Comparison of ENCODE assay signal across 16 mouse cellular contexts in the genomic region with DNA sequence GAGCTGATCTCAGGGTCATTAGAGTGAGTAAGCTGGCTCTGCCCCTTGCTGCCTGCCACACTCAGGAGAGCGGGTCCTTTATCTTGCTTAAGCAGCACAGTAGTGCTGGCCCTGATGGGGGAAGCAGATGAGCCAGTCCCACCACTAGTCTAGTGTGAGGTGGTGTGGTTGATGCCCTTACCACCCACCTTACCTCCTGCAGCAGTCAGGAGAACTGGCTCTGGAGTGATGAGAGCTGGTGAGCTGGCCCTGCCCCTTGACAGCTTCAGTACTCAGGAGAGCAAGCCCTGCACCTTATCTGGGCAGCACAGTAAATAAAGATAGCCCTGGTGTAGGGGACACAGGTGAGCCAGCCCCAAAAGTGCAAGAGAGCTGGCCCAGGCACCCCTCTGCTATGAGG. TPM values are rescaled to one million over a fixed set of nuclear protein-coding genes. Genes with fewer than 3 reads are reported as not detected.
DNase-seq lines count a peak whose midpoint lies in the region; ATAC-seq and TF ChIP-seq lines count a peak whose summit lies in the region.
"Had no signal": no experiment of that assay in that cellular context is flagged by ENCODE, and none has a peak within 500 bp of the region (broad histone marks: within the 10 kb centered on the region; RNA-seq: fewer than 3 reads in every experiment).

No protein-coding gene starts in this region.

- H3K36me3 ChIP-seq in heart, embryonic 12.5 days = no peaks in the 10 kb centered on the region
- peaks cover 2% of the 10 kb centered on the region; the same call in 1 of the 2 replicates for H3K36me3 ChIP-seq in spleen, adult 2 months (ENCODE audit: control insufficient read depth, insufficient read depth, low read length)
- no peaks in the 10 kb centered on the region for H3K36me3 ChIP-seq in liver, embryonic 11.5 days (ENCODE audit: control insufficient read depth, insufficient read depth, low read length)
- no peaks in the 10 kb centered on the region for H3K36me3 ChIP-seq in stomach, embryonic 16.5 days (ENCODE audit: control insufficient read depth, insufficient read depth, low read length)
- H3K36me3 ChIP-seq in hindbrain, embryonic 14.5 days (replicated peaks; ENCODE audit: control insufficient read depth, insufficient read depth) = no peaks in the 10 kb centered on the region

- no peak overlapping the region for H3K27ac ChIP-seq in heart, embryonic 12.5 days (ENCODE audit: poor library complexity, severe bottlenecking)
- peak overlapping the region; percentile 13; the same call in 1 of the 2 replicates for H3K27ac ChIP-seq in spleen, adult 2 months (ENCODE audit: insufficient read depth, low read length)
- H3K27ac ChIP-seq in liver, embryonic 11.5 days (ENCODE audit: low read depth, low read length) = peak overlapping the region; percentile 78
- no peak overlapping the region for H3K27ac ChIP-seq in stomach, embryonic 16.5 days (ENCODE audit: low read length)
- H3K27ac ChIP-seq in hindbrain, embryonic 14.5 days = no peak overlapping the region
- H3K27ac ChIP-seq: midbrain, embryonic 10.5 days had no signal

- H3K27me3 ChIP-seq in heart, embryonic 12.5 days (replicated peaks) = no peaks in the 10 kb centered on the region
- H3K27me3 ChIP-seq in spleen, adult 2 months (ENCODE audit: control insufficient read depth, insufficient read depth, low read length) = no peaks in the 10 kb centered on the region
- no peaks in the 10 kb centered on the region for H3K27me3 ChIP-seq in liver, embryonic 11.5 days (replicated peaks; ENCODE audit: control insufficient read depth, insufficient read depth, low read length)
- H3K27me3 ChIP-seq in stomach, embryonic 16.5 days (ENCODE audit: control insufficient read depth, insufficient read depth, low read length) = no peaks in the 10 kb centered on the region
- H3K27me3 ChIP-seq in hindbrain, embryonic 14.5 days (ENCODE audit: control insufficient read depth, insufficient read depth, low read length) = no peaks in the 10 kb centered on the region

- ATAC-seq in heart, embryonic 12.5 days (ENCODE audit: insufficient number of reproducible peaks, low FRiP score) = 0 out of 2 replicates have a peak, but pooled peaks have one; percentile 31
- ATAC-seq in liver, embryonic 11.5 days (replicated peaks; ENCODE audit: low FRiP score) = peak; percentile 89
- peak; percentile 56; the same call in 1 of the 2 replicates for ATAC-seq in stomach, embryonic 16.5 days (ENCODE audit: insufficient read depth, low FRiP score)
- no peak for ATAC-seq in hindbrain, embryonic 14.5 days (ENCODE audit: low FRiP score)
- ATAC-seq: lung, postnatal 0 days had no signal

- H3K9me3 ChIP-seq in heart, embryonic 12.5 days (replicated peaks) = no peaks in the 10 kb centered on the region
- no peaks in the 10 kb centered on the region for H3K9me3 ChIP-seq in liver, embryonic 11.5 days (ENCODE audit: control insufficient read depth, low read length)
- H3K9me3 ChIP-seq in stomach, embryonic 16.5 days (replicated peaks; ENCODE audit: control insufficient read depth, low read length) = no peaks in the 10 kb centered on the region
- H3K9me3 ChIP-seq in hindbrain, embryonic 14.5 days (ENCODE audit: control insufficient read depth, low read length) = no peaks in the 10 kb centered on the region
- H3K9me3 ChIP-seq: midbrain, embryonic 10.5 days had no signal

- peaks cover 27% of the 10 kb centered on the region for H3K4me1 ChIP-seq in heart, embryonic 12.5 days (replicated peaks)
- peaks cover 7% of the 10 kb centered on the region; the same call in 1 of the 2 replicates for H3K4me1 ChIP-seq in spleen, adult 2 months (ENCODE audit: control insufficient read depth, insufficient read depth, insufficient read length)
- peaks cover 25% of the 10 kb centered on the region for H3K4me1 ChIP-seq in liver, embryonic 11.5 days (replicated peaks; ENCODE audit: control insufficient read depth, insufficient read depth, low read length)
- H3K4me1 ChIP-seq in stomach, embryonic 16.5 days (ENCODE audit: control insufficient read depth, insufficient read depth, low read length) = peaks cover 5% of the 10 kb centered on the region; the same call in 1 of the 2 replicates
- H3K4me1 ChIP-seq in hindbrain, embryonic 14.5 days (replicated peaks; ENCODE audit: control insufficient read depth, insufficient read depth, low read length) = peaks cover 10% of the 10 kb centered on the region

- H3K9ac ChIP-seq in heart, embryonic 12.5 days = 0 out of 2 replicates have a peak overlapping the region, but pooled peaks have one; percentile 0
- 0 out of 2 replicates have a peak overlapping the region, but pooled peaks have one; percentile 20 for H3K9ac ChIP-seq in liver, embryonic 11.5 days (ENCODE audit: low read depth, low read length)
- H3K9ac ChIP-seq in stomach, embryonic 16.5 days (ENCODE audit: low read length) = no peak overlapping the region
- no peak overlapping the region for H3K9ac ChIP-seq in hindbrain, embryonic 14.5 days

- no peak overlapping the region for H3K4me2 ChIP-seq in heart, embryonic 12.5 days
- peak overlapping the region; percentile 51 for H3K4me2 ChIP-seq in liver, embryonic 11.5 days
- no peak overlapping the region for H3K4me2 ChIP-seq in stomach, embryonic 16.5 days (ENCODE audit: low read depth, low read length)
- no peak overlapping the region for H3K4me2 ChIP-seq in hindbrain, embryonic 14.5 days (replicated peaks)

- no peak overlapping the region for H3K4me3 ChIP-seq in heart, embryonic 12.5 days
- no peak overlapping the region for H3K4me3 ChIP-seq in spleen, adult 2 months (ENCODE audit: extremely low read depth, insufficient read depth, insufficient read length)
- H3K4me3 ChIP-seq in liver, embryonic 11.5 days (ENCODE audit: low read depth, low read length) = peak overlapping the region; percentile 7; the same call in 1 of the 2 replicates
- H3K4me3 ChIP-seq in stomach, embryonic 16.5 days (replicated peaks; ENCODE audit: low read length) = no peak overlapping the region
- H3K4me3 ChIP-seq in hindbrain, embryonic 14.5 days (replicated peaks; ENCODE audit: low read length) = no peak overlapping the region
- H3K4me3 ChIP-seq: midbrain, embryonic 10.5 days had no signal

- no peak for TF ChIP-seq POLR2A in spleen, adult 2 months (IDR thresholded peaks at IDR 0.05; ENCODE audit: low read depth, low read length)

- WGBS in heart, embryonic 12.5 days = 85% methylated on average over 1 of the region's 1 CpGs
- WGBS in spleen, adult 2 months = 62% methylated on average over 1 of the region's 1 CpGs
- WGBS in liver, embryonic 11.5 days = 60% methylated on average over 1 of the region's 1 CpGs
- 95% methylated on average over 1 of the region's 1 CpGs for WGBS in stomach, embryonic 16.5 days
- 100% methylated on average over 1 of the region's 1 CpGs for WGBS in hindbrain, embryonic 14.5 days

- no peak for DNase-seq in heart, adult 18-20 months
- DNase-seq in spleen, adult 2 months (ENCODE audit: low read depth in 1 of 2, low spot score in 2 of 2) = no peak
- no peak for DNase-seq in spleen, adult 12 weeks (ENCODE audit: low spot score)
- DNase-seq in liver, embryonic 11.5 days (ENCODE audit: low spot score) = no peak
- no peak for DNase-seq in natural killer cell, adult 2 months (ENCODE audit: low spot score in 2 of 2)
- no peak for DNase-seq in hindbrain, embryonic 14.5 days (ENCODE audit: low spot score)
- DNase-seq: cerebellum, adult 18-20 months; kidney, adult 2 months had no signal

- no peak for TF ChIP-seq CTCF in spleen, adult 2 months (IDR thresholded peaks at IDR 0.05; ENCODE audit: extremely low read depth, insufficient read depth, insufficient read length, insufficient replicate concordance)

RNA-seq across cellular contexts. Expression of a gene that starts 5.8 kb away (rescaled TPM):
- polyA plus RNA-seq in heart, embryonic 12.5 days (2016; fragmentation: Nextera tagmentation; extraction: Ambion mirVana) = 29.5 and 30.1 TPM in 2 replicates
- 10 to 100 TPM; 40.4 to 41.9 TPM for total RNA-seq in heart, adult 18-20 months (2021)
- polyA plus RNA-seq in spleen, adult 2 months (2012; rRNA removed) = 15.2 and 20.8 TPM in 2 replicates
- 42.9 and 44.2 TPM in 2 replicates for polyA plus RNA-seq in liver, embryonic 11.5 days (2014; fragmentation: Nextera tagmentation; extraction: Ambion mirVana)
- polyA plus RNA-seq in stomach, embryonic 16.5 days (2015; fragmentation: Nextera tagmentation; extraction: Ambion mirVana) = 110 and 113 TPM in 2 replicates
- 19.2 and 20.3 TPM in 2 replicates for polyA plus RNA-seq in hindbrain, embryonic 14.5 days (2014; fragmentation: Nextera tagmentation; extraction: Ambion mirVana)

RNA-seq across cellular contexts. Expression of a gene that starts 21.7 kb away (rescaled TPM):
- polyA plus RNA-seq in heart, embryonic 12.5 days (2016; fragmentation: Nextera tagmentation; extraction: Ambion mirVana) = not detected in 2 replicates
- total RNA-seq in heart, adult 18-20 months (2021) = not detected
- polyA plus RNA-seq in spleen, adult 2 months (2012; rRNA removed) = not detected in 2 replicates
- polyA plus RNA-seq in liver, embryonic 11.5 days (2014; fragmentation: Nextera tagmentation; extraction: Ambion mirVana) = not detected in 2 replicates
- polyA plus RNA-seq in stomach, embryonic 16.5 days (2015; fragmentation: Nextera tagmentation; extraction: Ambion mirVana) = not detected in 2 replicates
- not detected in 2 replicates for polyA plus RNA-seq in hindbrain, embryonic 14.5 days (2014; fragmentation: Nextera tagmentation; extraction: Ambion mirVana)
- total RNA-seq: gastrocnemius, adult 18-20 months; hematopoietic stem cell, adult 5-6 weeks; layer of hippocampus, adult 8-10 months; left cerebral cortex, postnatal 14 days had no signal
- polyA plus RNA-seq: kidney, adult 2 months; lung, postnatal 0 days; midbrain, embryonic 10.5 days had no signal

RNA-seq across cellular contexts. Expression of a gene that starts 46.1 kb away (rescaled TPM):
- not detected in 2 replicates for polyA plus RNA-seq in heart, embryonic 12.5 days (2016; fragmentation: Nextera tagmentation; extraction: Ambion mirVana)
- total RNA-seq in heart, adult 18-20 months (2021) = not detected
- not detected in 2 replicates for polyA plus RNA-seq in spleen, adult 2 months (2012; rRNA removed)
- not detected in 2 replicates for polyA plus RNA-seq in liver, embryonic 11.5 days (2014; fragmentation: Nextera tagmentation; extraction: Ambion mirVana)
- polyA plus RNA-seq in stomach, embryonic 16.5 days (2015; fragmentation: Nextera tagmentation; extraction: Ambion mirVana) = 0.30 and 0.55 TPM in 2 replicates
- polyA plus RNA-seq in hindbrain, embryonic 14.5 days (2014; fragmentation: Nextera tagmentation; extraction: Ambion mirVana) = 0.13 TPM in 1 of 2 replicates, not detected in the other
- total RNA-seq: hematopoietic stem cell, adult 5-6 weeks; left cerebral cortex, postnatal 14 days had no signal
- polyA plus RNA-seq: midbrain, embryonic 10.5 days had no signal

RNA-seq across cellular contexts. Expression of a gene that starts 52.5 kb away (rescaled TPM):
- polyA plus RNA-seq in heart, embryonic 12.5 days (2016; fragmentation: Nextera tagmentation; extraction: Ambion mirVana) = 179 and 190 TPM in 2 replicates
- total RNA-seq in heart, adult 18-20 months (2021) = 10 to 100 TPM; 34.0 to 42.8 TPM
- polyA plus RNA-seq in spleen, adult 2 months (2012; rRNA removed) = 1,465 and 2,211 TPM in 2 replicates
- 257 and 281 TPM in 2 replicates for polyA plus RNA-seq in liver, embryonic 11.5 days (2014; fragmentation: Nextera tagmentation; extraction: Ambion mirVana)
- polyA plus RNA-seq in stomach, embryonic 16.5 days (2015; fragmentation: Nextera tagmentation; extraction: Ambion mirVana) = 397 and 438 TPM in 2 replicates
- 429 and 442 TPM in 2 replicates for polyA plus RNA-seq in hindbrain, embryonic 14.5 days (2014; fragmentation: Nextera tagmentation; extraction: Ambion mirVana)

RNA-seq across cellular contexts. Expression of a gene that starts 57.1 kb away (rescaled TPM):
- 0.61 and 1.4 TPM in 2 replicates for polyA plus RNA-seq in heart, embryonic 12.5 days (2016; fragmentation: Nextera tagmentation; extraction: Ambion mirVana)
- total RNA-seq in heart, adult 18-20 months (2021) = 1 to 10 TPM; 3.9 to 6.3 TPM
- 0.26 TPM in 2 replicates for polyA plus RNA-seq in spleen, adult 2 months (2012; rRNA removed)
- polyA plus RNA-seq in liver, embryonic 11.5 days (2014; fragmentation: Nextera tagmentation; extraction: Ambion mirVana) = 0.26 and 0.51 TPM in 2 replicates
- 10.7 and 13.4 TPM in 2 replicates for polyA plus RNA-seq in stomach, embryonic 16.5 days (2015; fragmentation: Nextera tagmentation; extraction: Ambion mirVana)
- 0.13 and 0.31 TPM in 2 replicates for polyA plus RNA-seq in hindbrain, embryonic 14.5 days (2014; fragmentation: Nextera tagmentation; extraction: Ambion mirVana)
- total RNA-seq: hematopoietic stem cell, adult 5-6 weeks had no signal

Comparison
In these comparisons a context has a peak if more than half of its experiments do, and no peak if none do; other contexts are left out.
1. H3K27ac ChIP-seq: peak in spleen, adult 2 months (single experiment) and liver, embryonic 11.5 days (single experiment); none in heart, embryonic 12.5 days (single experiment), stomach, embryonic 16.5 days (single experiment) and hindbrain, embryonic 14.5 days (single experiment).
2. H3K9ac ChIP-seq: peak in heart, embryonic 12.5 days (single experiment) and liver, embryonic 11.5 days (single experiment); none in stomach, embryonic 16.5 days (single experiment) and hindbrain, embryonic 14.5 days (single experiment).